Mouse (Mus musculus) adrenal gland, adult (tissue): ENCODE data around the gene Zp3r.
"Not testable (repeated sequence)": the region's sequence is repeated elsewhere in the genome, so short reads cannot be mapped to it uniquely, and the experiment has no call there.

Experiments used
- DNase-seq, 2 experiments: peaks; one replicate each; pipeline ENCODE4 v3.0.0; 2022 to 2023; ENCODE audit warnings: low spot score in 1 of 2; ENCODE audit not compliant: inconsistent age in 2 of 2

Gene Zp3r

GRCm38 (mm10) chr1:130629521-130629920 is at the start of gene Zp3r:
Zp3r (minus strand) TSS chr1:130629621.
- DNase-seq: no peak

GRCm38 (mm10) chr1:130678551-130678950 is 49.1 kb upstream of the Zp3r start:
- no peak for DNase-seq

GRCm38 (mm10) chr1:130663576-130663975 is 34.2 kb upstream of the Zp3r start:
- DNase-seq: not testable (repeated sequence)

- no peak for DNase-seq
Observed at GRCm38 (mm10) chr1:130661454-130661853, 32.0 kb upstream of the Zp3r start, which contains the start of gene C4bp. C4bp (minus strand) TSS chr1:130661632.

- DNase-seq: not testable (repeated sequence)
Observed at GRCm38 (mm10) chr1:130659641-130660040, 30.2 kb upstream of the Zp3r start.

- no peak for DNase-seq
Observed at GRCm38 (mm10) chr1:130644103-130644502, 14.7 kb upstream of the Zp3r start.

- DNase-seq: no peak
Observed at GRCm38 (mm10) chr1:130640967-130641366, 11.5 kb upstream of the Zp3r start.

GRCm38 (mm10) chr1:130633761-130634410 is 4.5 kb upstream of the Zp3r start:
- peak; percentile 42 to 82 for DNase-seq

- DNase-seq: no peak
Observed at GRCm38 (mm10) chr1:130633316-130633715, 3.9 kb upstream of the Zp3r start.

- DNase-seq: no peak
Observed at GRCm38 (mm10) chr1:130596291-130596690, 33.1 kb downstream of the Zp3r start.

GRCm38 (mm10) chr1:130588659-130589058 is 40.8 kb downstream of the Zp3r start:
- DNase-seq: no peak

- DNase-seq: peak in 1 of 2 experiments; percentile 10
Observed at GRCm38 (mm10) chr1:130576389-130576788, 53.0 kb downstream of the Zp3r start.

GRCm38 (mm10) chr1:130575962-130576361 is 53.5 kb downstream of the Zp3r start:
- peak in 1 of 2 experiments; percentile 54 for DNase-seq

- peak in 1 of 2 experiments; percentile 12 for DNase-seq
Observed at GRCm38 (mm10) chr1:130551407-130552249, 77.8 kb downstream of the Zp3r start.

GRCm38 (mm10) chr1:130550242-130551167 is 78.9 kb downstream of the Zp3r start:
- peak; percentile 42 to 56 for DNase-seq

- DNase-seq: peak in 1 of 2 experiments; percentile 18
Observed at GRCm38 (mm10) chr1:130549698-130550097, 79.7 kb downstream of the Zp3r start.

- peak in 1 of 2 experiments; percentile 13 for DNase-seq
Observed at GRCm38 (mm10) chr1:130549160-130549559, 80.3 kb downstream of the Zp3r start.

GRCm38 (mm10) chr1:130547674-130548429 is 81.6 kb downstream of the Zp3r start:
- DNase-seq: peak; percentile 24 to 77
